Mouse (Mus musculus): ENCODE measurements around the gene Ddx39. TPM values are rescaled to one million over a fixed set of nuclear protein-coding genes. Genes with fewer than 3 reads are reported as not detected.

Gene Ddx39
- total and polyA plus RNA-seq, 3 experiments: 77.5 to 226 (median 141) TPM

DNA sequence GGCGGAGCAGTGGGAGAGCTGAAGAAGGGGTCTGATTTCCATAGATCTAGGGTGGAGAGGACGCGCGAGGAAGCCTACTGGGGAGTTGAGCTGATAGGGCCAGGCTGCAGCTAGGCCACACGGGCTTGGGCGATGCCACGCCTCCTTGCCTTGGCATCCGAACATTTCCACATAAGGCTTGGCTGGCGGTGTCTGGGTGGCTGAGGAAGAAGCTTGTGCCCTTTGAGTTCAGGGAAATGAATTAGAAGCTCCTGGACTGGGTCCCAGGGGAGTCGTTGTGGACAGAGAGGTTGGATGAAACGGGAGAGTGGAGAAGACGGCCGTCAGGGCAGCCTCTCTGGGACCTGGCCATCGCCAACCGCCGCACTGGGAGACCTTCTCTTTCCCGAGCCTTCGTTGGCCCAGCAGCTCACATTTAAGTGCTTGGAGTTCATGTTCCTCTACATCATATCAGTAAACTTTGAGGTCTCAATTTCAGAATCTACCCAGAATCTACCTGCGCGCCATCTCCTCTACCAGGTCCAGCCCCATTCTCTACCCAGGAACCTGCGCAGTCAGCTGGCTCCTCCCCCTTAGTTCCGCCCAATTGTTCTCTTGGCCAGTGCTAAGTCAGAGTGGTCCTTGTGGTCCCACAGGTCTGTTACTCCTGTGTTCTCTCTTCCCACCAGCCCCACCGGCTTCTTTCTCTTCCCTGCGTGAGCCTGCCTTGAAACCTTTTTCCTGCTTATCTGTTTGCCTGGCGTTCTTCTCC is 57.9 kb downstream of the Ddx39 start:
- Histone ChIP-seq H3K4me1 (ENCODE audit: insufficient read depth, low read depth, low read length) (peaks cover 93% of the 10 kb centered on the region), H3K27me3 (ENCODE audit: insufficient read depth, low read length) (no peaks in the 10 kb centered on the region), H3K36me3 (replicated peaks) (no peaks in the 10 kb centered on the region), H3K9me3 (replicated peaks) (no peaks in the 10 kb centered on the region), H3K4me3 (ENCODE audit: low read depth, low read length) (peak overlapping the region; percentile 65; the same call in 1 of the 2 replicates)
- ATAC-seq (ENCODE audit: extremely low read depth, insufficient number of reproducible peaks, low FRiP score, poor library complexity, severe bottlenecking) (no peak), DNase-seq (ENCODE audit: low spot score) (no peak)
- TF ChIP-seq CTCF (IDR thresholded peaks at IDR 0.05; ENCODE audit: low read depth, low read length) (no peak), GATA2 (IDR thresholded peaks at IDR 0.05; ENCODE audit: borderline replicate concordance, low read depth, low read length) (no peak), GATA1 (IDR thresholded peaks at IDR 0.05; ENCODE audit: borderline replicate concordance, low read length) (no peak), POLR2AphosphoS5 (IDR thresholded peaks at IDR 0.05; ENCODE audit: insufficient replicate concordance, low read depth, low read length) (no peak), TAL1 (conservative IDR thresholded peaks at IDR 0.05; ENCODE audit: low read depth, low read length) (no peak)

- TF ChIP-seq TAL1 (conservative IDR thresholded peaks at IDR 0.05; ENCODE audit: low read depth, low read length) (no peak), POLR2AphosphoS5 (IDR thresholded peaks at IDR 0.05; ENCODE audit: insufficient replicate concordance, low read depth, low read length) (no peak), GATA1 (IDR thresholded peaks at IDR 0.05; ENCODE audit: borderline replicate concordance, low read length) (no peak), CTCF (IDR thresholded peaks at IDR 0.05; ENCODE audit: low read depth, low read length) (no peak), GATA2 (IDR thresholded peaks at IDR 0.05; ENCODE audit: borderline replicate concordance, low read depth, low read length) (no peak)
- no peak overlapping the region; the same call in 1 of the 2 replicates for H3K4me3 ChIP-seq (ENCODE audit: low read depth, low read length)
- ATAC-seq (ENCODE audit: extremely low read depth, insufficient number of reproducible peaks, low FRiP score, poor library complexity, severe bottlenecking): peak; percentile 15; the same call in 1 of the 2 replicates
Measured at GRCm38 (mm10) chr8:83773452-83773846, 58.5 kb downstream of the Ddx39 start.

DNA sequence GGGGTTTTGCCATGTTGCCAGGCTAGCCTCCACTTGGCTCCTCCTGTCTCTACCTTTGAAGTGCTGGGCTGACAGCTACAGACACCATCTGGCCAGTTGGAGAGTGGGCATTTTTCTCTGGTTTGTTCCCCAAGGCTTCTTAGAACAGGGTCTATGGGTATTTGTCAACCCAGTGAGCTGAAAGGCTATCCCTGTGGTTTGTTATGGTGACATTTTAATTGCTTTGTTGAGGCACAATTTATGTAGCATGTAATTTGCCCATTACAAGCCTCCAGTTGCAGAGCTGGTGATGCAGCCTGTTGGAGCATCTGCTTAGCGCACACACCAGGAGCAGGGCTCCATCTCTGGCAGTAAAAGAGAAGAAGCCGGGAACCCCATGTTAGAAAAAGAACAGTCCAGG is 59.2 kb downstream of the Ddx39 start:
- peaks cover 89% of the 10 kb centered on the region for H3K4me1 ChIP-seq (ENCODE audit: insufficient read depth, low read depth, low read length)
- no peaks in the 10 kb centered on the region for H3K27me3 ChIP-seq (ENCODE audit: insufficient read depth, low read length)
- DNase-seq (ENCODE audit: low spot score): no peak
- no peaks in the 10 kb centered on the region for H3K9me3 ChIP-seq (replicated peaks)
- TF ChIP-seq GATA1 (IDR thresholded peaks at IDR 0.05; ENCODE audit: borderline replicate concordance, low read length) (no peak), GATA2 (IDR thresholded peaks at IDR 0.05; ENCODE audit: borderline replicate concordance, low read depth, low read length) (no peak), CTCF (IDR thresholded peaks at IDR 0.05; ENCODE audit: low read depth, low read length) (no peak), TAL1 (conservative IDR thresholded peaks at IDR 0.05; ENCODE audit: low read depth, low read length) (no peak), POLR2AphosphoS5 (IDR thresholded peaks at IDR 0.05; ENCODE audit: insufficient replicate concordance, low read depth, low read length) (no peak)
- ATAC-seq (ENCODE audit: extremely low read depth, insufficient number of reproducible peaks, low FRiP score, poor library complexity, severe bottlenecking): no peak
- H3K36me3 ChIP-seq (replicated peaks): no peaks in the 10 kb centered on the region
- no peak overlapping the region for H3K4me3 ChIP-seq (ENCODE audit: low read depth, low read length)

More at GRCm38 (mm10) chr8:83773452-83773846, 58.5 kb downstream of the Ddx39 start:
- no peak for DNase-seq (ENCODE audit: low spot score)
- no peaks in the 10 kb centered on the region for H3K36me3 ChIP-seq (replicated peaks)
- no peaks in the 10 kb centered on the region for H3K9me3 ChIP-seq (replicated peaks)
- H3K27me3 ChIP-seq (ENCODE audit: insufficient read depth, low read length): no peaks in the 10 kb centered on the region
- peaks cover 91% of the 10 kb centered on the region for H3K4me1 ChIP-seq (ENCODE audit: insufficient read depth, low read depth, low read length)

Other genes starting within 250 kb of the Ddx39 start
- gene Olfr370, start 179.4 kb upstream of the Ddx39 start, total RNA-seq (2014; fragmentation: Nextera tagmentation): not detected in 2 replicates
- gene Olfr370, start 179.4 kb upstream of the Ddx39 start, total RNA-seq (2017): 0.12 and 0.22 TPM in 2 replicates
- gene Olfr370, start 179.4 kb upstream of the Ddx39 start, polyA plus RNA-seq (2012): not detected in 2 replicates
- gene Ndufb7, start 148.5 kb upstream of the Ddx39 start, total RNA-seq (2014; fragmentation: Nextera tagmentation): 37.5 and 68.9 TPM in 2 replicates
- 144 and 194 TPM in 2 replicates for gene Ndufb7, start 148.5 kb upstream of the Ddx39 start, total RNA-seq (2017)
- 213 and 233 TPM in 2 replicates for gene Ndufb7, start 148.5 kb upstream of the Ddx39 start, polyA plus RNA-seq (2012)
- 305 and 398 TPM in 2 replicates for gene Tecr, start 107.2 kb upstream of the Ddx39 start, total RNA-seq (2014; fragmentation: Nextera tagmentation)
- 145 and 186 TPM in 2 replicates for gene Tecr, start 107.2 kb upstream of the Ddx39 start, total RNA-seq (2017)
- 168 and 216 TPM in 2 replicates for gene Tecr, start 107.2 kb upstream of the Ddx39 start, polyA plus RNA-seq (2012)
- gene Dnajb1, start 107.0 kb upstream of the Ddx39 start, total RNA-seq (2014; fragmentation: Nextera tagmentation): 44.4 and 44.8 TPM in 2 replicates
- gene Dnajb1, start 107.0 kb upstream of the Ddx39 start, total RNA-seq (2017): 37.8 and 37.9 TPM in 2 replicates
- 36.0 and 42.1 TPM in 2 replicates for gene Dnajb1, start 107.0 kb upstream of the Ddx39 start, polyA plus RNA-seq (2012)
- 27.7 and 37.7 TPM in 2 replicates for gene Gipc1, start 62.5 kb upstream of the Ddx39 start, total RNA-seq (2014; fragmentation: Nextera tagmentation)
- 25.3 and 27.7 TPM in 2 replicates for gene Gipc1, start 62.5 kb upstream of the Ddx39 start, total RNA-seq (2017)
- gene Gipc1, start 62.5 kb upstream of the Ddx39 start, polyA plus RNA-seq (2012): 65.3 and 78.0 TPM in 2 replicates
- 1.1 TPM in 1 of 2 replicates, not detected in the other for gene Ptger1, start 48.5 kb upstream of the Ddx39 start, total RNA-seq (2014; fragmentation: Nextera tagmentation)
- gene Ptger1, start 48.5 kb upstream of the Ddx39 start, total RNA-seq (2017): 1.6 and 1.8 TPM in 2 replicates
- 0.23 and 0.38 TPM in 2 replicates for gene Ptger1, start 48.5 kb upstream of the Ddx39 start, polyA plus RNA-seq (2012)
- 104 and 109 TPM in 2 replicates for gene Pkn1, start 16.0 kb upstream of the Ddx39 start, total RNA-seq (2014; fragmentation: Nextera tagmentation)
- gene Pkn1, start 16.0 kb upstream of the Ddx39 start, total RNA-seq (2017): 89.4 and 116 TPM in 2 replicates
- gene Pkn1, start 16.0 kb upstream of the Ddx39 start, polyA plus RNA-seq (2012): 150 and 153 TPM in 2 replicates
- 223 and 228 TPM in 2 replicates for gene Adgre5, start 26.1 kb downstream of the Ddx39 start, total RNA-seq (2014; fragmentation: Nextera tagmentation)
- 405 and 468 TPM in 2 replicates for gene Adgre5, start 26.1 kb downstream of the Ddx39 start, total RNA-seq (2017)
- 69.3 and 92.9 TPM in 2 replicates for gene Adgre5, start 26.1 kb downstream of the Ddx39 start, polyA plus RNA-seq (2012)
- 31.2 and 35.2 TPM in 2 replicates for gene Adgrl1, start 184.9 kb downstream of the Ddx39 start, total RNA-seq (2014; fragmentation: Nextera tagmentation)
- gene Adgrl1, start 184.9 kb downstream of the Ddx39 start, total RNA-seq (2017): 9.1 and 11.3 TPM in 2 replicates
- 18.5 and 20.7 TPM in 2 replicates for gene Adgrl1, start 184.9 kb downstream of the Ddx39 start, polyA plus RNA-seq (2012)
- gene Gm10644, start 240.0 kb downstream of the Ddx39 start, total RNA-seq (2014; fragmentation: Nextera tagmentation): 0.83 and 1.7 TPM in 2 replicates
- 0.81 and 0.82 TPM in 2 replicates for gene Gm10644, start 240.0 kb downstream of the Ddx39 start, total RNA-seq (2017)
- 0.10 and 0.16 TPM in 2 replicates for gene Gm10644, start 240.0 kb downstream of the Ddx39 start, polyA plus RNA-seq (2012)
- 87.4 and 120 TPM in 2 replicates for gene Asf1b, start 240.3 kb downstream of the Ddx39 start, total RNA-seq (2014; fragmentation: Nextera tagmentation)
- 88.6 and 104 TPM in 2 replicates for gene Asf1b, start 240.3 kb downstream of the Ddx39 start, total RNA-seq (2017)
- gene Asf1b, start 240.3 kb downstream of the Ddx39 start, polyA plus RNA-seq (2012): 288 and 383 TPM in 2 replicates

Data from G1E (cell line).